Mouse (Mus musculus) gastrocnemius, postnatal 10 days (tissue): ENCODE measurements around the gene 2310046K23Rik. TPM values are rescaled to one million over a fixed set of nuclear protein-coding genes. Genes with fewer than 3 reads are reported as not detected.
"Not testable (repeated sequence)": the region's sequence is repeated elsewhere in the genome, so short reads cannot be mapped to it uniquely, and the experiment has no call there.

Experiments used
- DNase-seq: peaks from one replicate; pipeline ENCODE4 v3.0.0; 2021; ENCODE audit warnings: mixed read lengths
- long read RNA-seq, 2 experiments: library from polyadenylated mRNA; stranded (forward); transcript quantifications; one replicate each; pipeline ENCODE4 v2.0.0; 2021
- total RNA-seq, 2 experiments: library from RNA; stranded (reverse); gene quantifications; 2 replicates each; pipeline ENCODE4 v1.2.3; 2021

The 2310046K23Rik gene
- total RNA-seq = not detected
- long read RNA-seq, experiment 1 = 0 reads
- long read RNA-seq, experiment 2 = 0 reads

- DNase-seq = no peak
Measured at GRCm38 (mm10) chr3:92534411-92534810, at the start of gene 2310046K23Rik. TSS of gene 2310046K23Rik (minus strand) at chr3:92534511.

GRCm38 (mm10) chr3:92583164-92583826, 49.0 kb upstream of the 2310046K23Rik start:
- DNase-seq = no peak

GRCm38 (mm10) chr3:92579508-92579907, 45.2 kb upstream of the 2310046K23Rik start:
- DNase-seq = no peak

GRCm38 (mm10) chr3:92578652-92579413, 44.5 kb upstream of the 2310046K23Rik start:
- no peak for DNase-seq

GRCm38 (mm10) chr3:92573449-92574041, 39.2 kb upstream of the 2310046K23Rik start, which contains the start of gene Ivl:
TSS of gene Ivl (minus strand) at chr3:92573735.
- no peak for DNase-seq

GRCm38 (mm10) chr3:92572514-92573155, 38.3 kb upstream of the 2310046K23Rik start:
- no peak for DNase-seq

- DNase-seq = no peak
Measured at GRCm38 (mm10) chr3:92568752-92569151, 34.4 kb upstream of the 2310046K23Rik start.

- no peak for DNase-seq
Measured at GRCm38 (mm10) chr3:92565418-92565817, 31.1 kb upstream of the 2310046K23Rik start.

- DNase-seq = no peak
Measured at GRCm38 (mm10) chr3:92512325-92512724, 22.0 kb downstream of the 2310046K23Rik start.

GRCm38 (mm10) chr3:92510786-92511185, 23.5 kb downstream of the 2310046K23Rik start:
- DNase-seq = no peak

- DNase-seq = no peak
Measured at GRCm38 (mm10) chr3:92508185-92508584, 26.1 kb downstream of the 2310046K23Rik start.

- no peak for DNase-seq
Measured at GRCm38 (mm10) chr3:92503528-92503927, 30.8 kb downstream of the 2310046K23Rik start.

GRCm38 (mm10) chr3:92500393-92500792, 33.9 kb downstream of the 2310046K23Rik start, which contains the start of gene Sprr4:
TSS of gene Sprr4 (minus strand) at chr3:92500493.
- DNase-seq = no peak

GRCm38 (mm10) chr3:92490262-92490661, 44.0 kb downstream of the 2310046K23Rik start:
- DNase-seq = not testable (repeated sequence)

- DNase-seq = no peak
Measured at GRCm38 (mm10) chr3:92486307-92486706, 48.0 kb downstream of the 2310046K23Rik start.

GRCm38 (mm10) chr3:92485863-92486262, 48.4 kb downstream of the 2310046K23Rik start, which contains the start of gene Sprr1a:
TSS of gene Sprr1a (minus strand) at chr3:92485895.
- no peak for DNase-seq

Other genes with a start within 250 kb of the 2310046K23Rik start
- not detected for gene Sprr2a3, start 249.1 kb downstream of the 2310046K23Rik start, total RNA-seq
- gene Sprr2b, start 217.9 kb downstream of the 2310046K23Rik start, total RNA-seq = not detected
- not detected for gene Sprr2d, start 195.4 kb downstream of the 2310046K23Rik start, total RNA-seq
- gene Sprr2e, start 182.4 kb downstream of the 2310046K23Rik start, total RNA-seq = not detected
- not detected for gene Sprr2f, start 169.3 kb downstream of the 2310046K23Rik start, total RNA-seq
- gene Sprr2h, start 148.8 kb downstream of the 2310046K23Rik start, total RNA-seq = not detected
- not detected for gene Sprr2i, start 126.5 kb downstream of the 2310046K23Rik start, total RNA-seq
- gene Sprr2j-ps, start 116.4 kb downstream of the 2310046K23Rik start, total RNA-seq = not detected
- gene Gm9774, start 105.1 kb downstream of the 2310046K23Rik start, total RNA-seq = 1 to 10 TPM; 3.9 to 5.8 TPM
- not detected for gene Sprr2k, start 101.9 kb downstream of the 2310046K23Rik start, total RNA-seq
- gene Sprr1b, start 95.7 kb downstream of the 2310046K23Rik start, total RNA-seq = not detected
- gene Sprr3, start 75.8 kb downstream of the 2310046K23Rik start, total RNA-seq = not detected
- gene Sprr1a, start 48.6 kb downstream of the 2310046K23Rik start, total RNA-seq = not detected
- gene Sprr4, start 34.0 kb downstream of the 2310046K23Rik start, total RNA-seq = not detected
- gene Ivl, start 39.2 kb upstream of the 2310046K23Rik start, total RNA-seq = not detected
- not detected for gene Smcp, start 54.5 kb upstream of the 2310046K23Rik start, total RNA-seq
- not detected for gene 2210017I01Rik, start 73.0 kb upstream of the 2310046K23Rik start, total RNA-seq
- not detected for gene Lce6a, start 87.1 kb upstream of the 2310046K23Rik start, total RNA-seq
- not detected for gene Lce1a1, start 113.8 kb upstream of the 2310046K23Rik start, total RNA-seq
- not detected for gene Lce1b, start 122.4 kb upstream of the 2310046K23Rik start, total RNA-seq
- gene Lce1a2, start 135.8 kb upstream of the 2310046K23Rik start, total RNA-seq = not detected
- not detected for gene Lce1c, start 144.7 kb upstream of the 2310046K23Rik start, total RNA-seq
- not detected for gene Lce1d, start 152.7 kb upstream of the 2310046K23Rik start, total RNA-seq
- gene Lce1e, start 174.6 kb upstream of the 2310046K23Rik start, total RNA-seq = not detected
- not detected for gene Lce1f, start 185.8 kb upstream of the 2310046K23Rik start, total RNA-seq
- gene Gm38119, start 204.6 kb upstream of the 2310046K23Rik start, total RNA-seq = not detected
- not detected for gene Lce1g, start 217.8 kb upstream of the 2310046K23Rik start, total RNA-seq
- not detected for gene Lce1h, start 230.6 kb upstream of the 2310046K23Rik start, total RNA-seq
- gene Lce1i, start 244.4 kb upstream of the 2310046K23Rik start, total RNA-seq = not detected